Mouse (Mus musculus) megakaryocyte, embryonic 14.5 days (primary cell): ENCODE results near the gene Ttpal.

Experiments used
- FLI1 ChIP-seq: IDR thresholded peaks from 2 replicates; pipeline ENCODE4 v1.6.1; 2012; ENCODE audit warnings: low read length, inconsistent platforms, mixed read lengths
- GATA1 ChIP-seq: IDR thresholded peaks from 3 replicates; pipeline ENCODE4 v1.6.1; 2012; ENCODE audit warnings: mixed read lengths, low read length, inconsistent platforms, borderline replicate concordance

GRCm38 (mm10) chr2:163631715-163632114 lies 29.6 kb downstream of the Ttpal start:
- TF ChIP-seq GATA1 (no peak), FLI1 (no peak)
